Mouse (Mus musculus): Measurements from ENCODE around the gene Lrrc8c. TPM values are rescaled to one million over a fixed set of nuclear protein-coding genes. Genes with fewer than 3 reads are reported as not detected.
"Not testable (repeated sequence)": the region's sequence is repeated elsewhere in the genome, so short reads cannot be mapped to it uniquely, and the experiment has no call there.

Lrrc8c gene
- total and polyA plus RNA-seq, 3 experiments: 10.1 to 70.0 (median 50.6) TPM

- TF ChIP-seq POLR2AphosphoS5 (IDR thresholded peaks at IDR 0.05; ENCODE audit: insufficient replicate concordance, low read depth, low read length) (no peak), CTCF (IDR thresholded peaks at IDR 0.05; ENCODE audit: low read depth, low read length) (no peak)
- H3K27me3 ChIP-seq (ENCODE audit: insufficient read depth, low read length): peaks cover 31% of the 10 kb centered on the region
- ATAC-seq (ENCODE audit: extremely low read depth, insufficient number of reproducible peaks, low FRiP score, poor library complexity, severe bottlenecking) (no peak), DNase-seq (ENCODE audit: low spot score) (no peak)
- H3K36me3 ChIP-seq (replicated peaks): no peaks in the 10 kb centered on the region
- H3K4me1 ChIP-seq (ENCODE audit: insufficient read depth, low read depth, low read length): no peaks in the 10 kb centered on the region; the same call in 1 of the 2 replicates
- H3K4me3 ChIP-seq (ENCODE audit: low read depth, low read length): no peak overlapping the region
- no peaks in the 10 kb centered on the region for H3K9me3 ChIP-seq (replicated peaks)
Observed at GRCm38 (mm10) chr5:105636484-105637191, 117.5 kb downstream of the Lrrc8c start.

GRCm38 (mm10) chr5:105638266-105638665 lies 119.1 kb downstream of the Lrrc8c start:
- peaks cover 27% of the 10 kb centered on the region for H3K27me3 ChIP-seq (ENCODE audit: insufficient read depth, low read length)
- not testable (repeated sequence) for H3K4me1 ChIP-seq (ENCODE audit: insufficient read depth, low read depth, low read length); H3K36me3 ChIP-seq (replicated peaks); ATAC-seq (ENCODE audit: extremely low read depth, insufficient number of reproducible peaks, low FRiP score, poor library complexity, severe bottlenecking); DNase-seq (ENCODE audit: low spot score); H3K9me3 ChIP-seq (replicated peaks); H3K4me3 ChIP-seq (ENCODE audit: low read depth, low read length)

- no peak for ATAC-seq (ENCODE audit: extremely low read depth, insufficient number of reproducible peaks, low FRiP score, poor library complexity, severe bottlenecking)
- no peaks in the 10 kb centered on the region for H3K36me3 ChIP-seq (replicated peaks)
- no peak overlapping the region for H3K4me3 ChIP-seq (ENCODE audit: low read depth, low read length)
- DNase-seq (ENCODE audit: low spot score): no peak
- no peaks in the 10 kb centered on the region; the same call in 1 of the 2 replicates for H3K4me1 ChIP-seq (ENCODE audit: insufficient read depth, low read depth, low read length)
- H3K9me3 ChIP-seq (replicated peaks): no peaks in the 10 kb centered on the region
- H3K27me3 ChIP-seq (ENCODE audit: insufficient read depth, low read length): peaks cover 24% of the 10 kb centered on the region
- no peak for TF ChIP-seq POLR2AphosphoS5 (IDR thresholded peaks at IDR 0.05; ENCODE audit: insufficient replicate concordance, low read depth, low read length)
- no peak for TF ChIP-seq CTCF (IDR thresholded peaks at IDR 0.05; ENCODE audit: low read depth, low read length)
- no peak for TF ChIP-seq GATA2 (IDR thresholded peaks at IDR 0.05; ENCODE audit: borderline replicate concordance, low read depth, low read length)
- TF ChIP-seq GATA1 (IDR thresholded peaks at IDR 0.05; ENCODE audit: borderline replicate concordance, low read length): no peak
- no peak for TF ChIP-seq TAL1 (conservative IDR thresholded peaks at IDR 0.05; ENCODE audit: low read depth, low read length)
Observed at GRCm38 (mm10) chr5:105638916-105639315, 119.7 kb downstream of the Lrrc8c start.

- no peaks in the 10 kb centered on the region for H3K9me3 ChIP-seq (replicated peaks)
- no peak for TF ChIP-seq POLR2AphosphoS5 (IDR thresholded peaks at IDR 0.05; ENCODE audit: insufficient replicate concordance, low read depth, low read length)
- no peak for TF ChIP-seq GATA1 (IDR thresholded peaks at IDR 0.05; ENCODE audit: borderline replicate concordance, low read length)
- no peak for TF ChIP-seq TAL1 (conservative IDR thresholded peaks at IDR 0.05; ENCODE audit: low read depth, low read length)
- no peak for TF ChIP-seq GATA2 (IDR thresholded peaks at IDR 0.05; ENCODE audit: borderline replicate concordance, low read depth, low read length)
- no peak for TF ChIP-seq CTCF (IDR thresholded peaks at IDR 0.05; ENCODE audit: low read depth, low read length)
- H3K4me3 ChIP-seq (ENCODE audit: low read depth, low read length): no peak overlapping the region
- DNase-seq (ENCODE audit: low spot score) (no peak), ATAC-seq (ENCODE audit: extremely low read depth, insufficient number of reproducible peaks, low FRiP score, poor library complexity, severe bottlenecking) (no peak)
- H3K36me3 ChIP-seq (replicated peaks): no peaks in the 10 kb centered on the region
- H3K27me3 ChIP-seq (ENCODE audit: insufficient read depth, low read length): peaks cover 26% of the 10 kb centered on the region
- H3K4me1 ChIP-seq (ENCODE audit: insufficient read depth, low read depth, low read length): no peaks in the 10 kb centered on the region; the same call in 1 of the 2 replicates
Observed at GRCm38 (mm10) chr5:105639363-105639762, 120.2 kb downstream of the Lrrc8c start.

GRCm38 (mm10) chr5:105642517-105642916 lies 123.3 kb downstream of the Lrrc8c start:
- ATAC-seq (ENCODE audit: extremely low read depth, insufficient number of reproducible peaks, low FRiP score, poor library complexity, severe bottlenecking) (no peak), DNase-seq (ENCODE audit: low spot score) (no peak)
- TF ChIP-seq GATA1 (IDR thresholded peaks at IDR 0.05; ENCODE audit: borderline replicate concordance, low read length) (no peak), CTCF (IDR thresholded peaks at IDR 0.05; ENCODE audit: low read depth, low read length) (no peak), TAL1 (conservative IDR thresholded peaks at IDR 0.05; ENCODE audit: low read depth, low read length) (no peak), GATA2 (IDR thresholded peaks at IDR 0.05; ENCODE audit: borderline replicate concordance, low read depth, low read length) (no peak), POLR2AphosphoS5 (IDR thresholded peaks at IDR 0.05; ENCODE audit: insufficient replicate concordance, low read depth, low read length) (no peak)
- H3K9me3 ChIP-seq (replicated peaks): no peaks in the 10 kb centered on the region
- no peaks in the 10 kb centered on the region for H3K36me3 ChIP-seq (replicated peaks)
- H3K4me1 ChIP-seq (ENCODE audit: insufficient read depth, low read depth, low read length): no peaks in the 10 kb centered on the region
- no peak overlapping the region for H3K4me3 ChIP-seq (ENCODE audit: low read depth, low read length)
- H3K27me3 ChIP-seq (ENCODE audit: insufficient read depth, low read length): peaks cover 21% of the 10 kb centered on the region

GRCm38 (mm10) chr5:105643276-105643675 lies 124.1 kb downstream of the Lrrc8c start:
- TF ChIP-seq GATA1 (IDR thresholded peaks at IDR 0.05; ENCODE audit: borderline replicate concordance, low read length): no peak
- no peak for TF ChIP-seq POLR2AphosphoS5 (IDR thresholded peaks at IDR 0.05; ENCODE audit: insufficient replicate concordance, low read depth, low read length)
- TF ChIP-seq TAL1 (conservative IDR thresholded peaks at IDR 0.05; ENCODE audit: low read depth, low read length): no peak
- TF ChIP-seq CTCF (IDR thresholded peaks at IDR 0.05; ENCODE audit: low read depth, low read length): no peak
- no peak for TF ChIP-seq GATA2 (IDR thresholded peaks at IDR 0.05; ENCODE audit: borderline replicate concordance, low read depth, low read length)
- Histone ChIP-seq H3K9me3 (replicated peaks) (no peaks in the 10 kb centered on the region), H3K27me3 (ENCODE audit: insufficient read depth, low read length) (peaks cover 17% of the 10 kb centered on the region), H3K4me1 (ENCODE audit: insufficient read depth, low read depth, low read length) (no peaks in the 10 kb centered on the region), H3K36me3 (replicated peaks) (no peaks in the 10 kb centered on the region), H3K4me3 (ENCODE audit: low read depth, low read length) (no peak overlapping the region)
- DNase-seq (ENCODE audit: low spot score) (no peak), ATAC-seq (ENCODE audit: extremely low read depth, insufficient number of reproducible peaks, low FRiP score, poor library complexity, severe bottlenecking) (no peak)

Data from G1E (cell line).